Mouse (Mus musculus): Measurements from ENCODE around the gene Pwwp2b.
A peak's percentile ranks its signal among the peaks of the same experiment; 100 is the strongest.

Pwwp2b gene

DNA sequence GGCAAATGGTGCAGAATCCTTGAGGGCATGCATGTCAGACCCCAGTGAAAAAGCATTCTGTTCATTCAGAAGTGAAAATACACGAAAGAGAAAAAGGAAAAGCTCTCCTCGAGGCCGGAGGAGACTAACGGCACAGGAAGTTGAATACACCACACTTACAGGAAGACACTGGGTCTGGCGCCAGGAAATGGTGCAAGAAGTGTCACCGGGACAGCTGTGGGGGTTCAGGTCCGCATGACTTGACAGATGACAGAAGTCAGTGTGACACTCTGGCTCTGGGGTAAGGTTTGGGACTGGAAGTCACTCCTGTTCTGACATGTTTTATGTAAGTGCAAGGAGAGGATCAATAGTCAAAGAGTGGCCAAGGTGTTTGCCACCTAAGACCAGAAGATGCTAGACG lies 23.6 kb upstream of the Pwwp2b start:
- no peak for DNase-seq (ENCODE audit: low spot score)

DNA sequence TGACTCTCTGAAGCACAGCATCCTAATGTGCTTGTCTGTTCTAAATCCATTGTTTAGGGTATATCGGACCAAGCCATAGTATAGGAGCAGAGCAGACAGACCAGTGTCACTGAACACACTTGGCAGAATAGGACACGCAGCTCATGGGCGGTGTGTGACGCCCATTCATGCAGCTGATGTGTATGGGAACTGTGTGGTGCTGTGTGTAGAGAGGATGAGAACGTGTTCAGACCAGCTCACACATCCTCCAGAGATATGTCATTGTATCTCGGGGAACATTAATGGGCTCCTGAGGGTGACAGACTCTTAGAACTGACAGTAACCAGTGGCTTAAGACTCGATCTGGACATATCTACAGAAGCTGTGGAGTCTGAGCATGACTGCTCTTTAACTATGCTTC lies 21.9 kb upstream of the Pwwp2b start:
- no peak for DNase-seq (ENCODE audit: low spot score)

GRCm38 (mm10) chr7:139228447-139229171 lies 19.7 kb upstream of the Pwwp2b start:
- DNase-seq (ENCODE audit: low spot score): no peak

- DNase-seq (ENCODE audit: low spot score): no peak
Observed at GRCm38 (mm10) chr7:139229837-139230236, 18.4 kb upstream of the Pwwp2b start.

- DNase-seq (ENCODE audit: low spot score): no peak
Observed at GRCm38 (mm10) chr7:139230241-139230640, 18.0 kb upstream of the Pwwp2b start.

- DNase-seq (ENCODE audit: low spot score): peak; percentile 56
Observed at GRCm38 (mm10) chr7:139233714-139234113, 14.6 kb upstream of the Pwwp2b start.

GRCm38 (mm10) chr7:139234426-139235188 lies 13.7 kb upstream of the Pwwp2b start:
- DNase-seq (ENCODE audit: low spot score): no peak

DNA sequence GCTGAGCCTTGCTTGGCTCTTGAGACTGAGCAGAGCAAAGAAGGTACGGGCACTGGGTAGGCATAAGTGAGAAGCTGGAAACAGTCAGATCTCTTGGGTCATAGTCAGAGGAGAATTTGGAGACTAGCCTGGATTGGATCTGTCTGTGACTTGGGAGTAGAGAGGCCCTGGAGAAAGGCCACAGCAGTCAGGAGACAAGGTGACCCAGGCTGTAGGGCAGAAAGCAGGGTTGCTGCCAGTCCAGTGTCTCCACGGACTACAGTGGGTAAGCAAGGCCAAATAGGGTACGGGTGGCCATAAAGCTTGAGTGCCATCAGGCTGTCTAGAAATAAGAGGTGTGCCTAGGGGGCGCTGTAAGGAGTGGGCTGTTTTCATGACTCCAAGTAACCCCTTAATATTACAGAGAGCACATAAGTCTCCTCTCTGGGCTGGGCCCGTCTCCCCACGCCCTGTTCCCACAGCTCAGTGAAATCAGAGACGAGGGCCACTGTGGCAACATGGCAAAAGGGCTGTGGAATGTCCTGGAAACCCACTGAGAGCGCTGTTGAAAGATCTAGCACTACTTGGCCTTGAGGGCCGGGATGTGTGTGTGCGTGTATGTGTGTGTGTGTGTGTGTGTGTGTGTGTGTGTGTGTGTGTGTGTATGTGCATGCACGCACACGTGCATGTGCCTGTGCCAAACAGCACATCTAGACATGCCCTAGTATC lies 12.5 kb upstream of the Pwwp2b start:
- no peak for DNase-seq (ENCODE audit: low spot score)

DNA sequence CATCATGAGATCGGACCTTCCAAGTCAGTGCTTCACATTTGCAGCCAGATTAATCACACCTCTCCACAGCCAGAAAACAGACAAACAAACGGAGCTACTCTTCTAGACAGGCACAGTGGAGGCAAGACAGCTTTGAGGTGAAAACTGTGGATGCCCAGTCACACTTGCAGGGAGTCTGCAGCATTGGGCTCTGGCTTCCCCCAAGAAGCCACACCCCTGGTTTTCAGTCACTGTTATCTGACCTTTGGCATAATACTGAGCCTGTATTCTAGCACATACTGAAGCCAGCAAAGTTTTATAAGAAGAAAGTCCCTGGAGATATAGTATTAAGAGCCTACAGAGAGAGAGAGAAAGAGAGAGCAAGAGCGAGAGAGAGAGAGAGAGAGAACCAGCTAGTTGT lies 8.8 kb upstream of the Pwwp2b start:
- DNase-seq (ENCODE audit: low spot score): no peak

DNA sequence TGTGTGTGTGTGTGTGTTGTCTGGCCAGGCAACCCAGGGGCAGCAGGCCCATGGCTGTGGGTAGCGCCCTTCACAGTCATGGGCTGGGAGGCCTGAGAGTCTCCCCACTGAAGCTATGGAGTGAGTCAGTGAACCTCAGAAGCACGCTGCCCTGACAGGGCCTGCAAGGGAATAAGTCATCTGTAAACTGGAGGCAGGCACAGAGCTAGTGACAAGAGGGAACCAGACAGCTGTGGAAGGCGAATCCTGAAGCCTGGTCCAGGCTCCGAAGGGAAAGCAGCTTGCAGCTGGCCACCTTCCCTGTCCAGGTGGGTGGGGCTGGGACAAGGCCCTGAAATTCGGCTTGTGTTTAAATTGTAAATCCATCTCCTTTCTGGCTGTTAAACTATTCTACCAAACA lies 2.2 kb upstream of the Pwwp2b start:
- no peak for DNase-seq (ENCODE audit: low spot score)

DNA sequence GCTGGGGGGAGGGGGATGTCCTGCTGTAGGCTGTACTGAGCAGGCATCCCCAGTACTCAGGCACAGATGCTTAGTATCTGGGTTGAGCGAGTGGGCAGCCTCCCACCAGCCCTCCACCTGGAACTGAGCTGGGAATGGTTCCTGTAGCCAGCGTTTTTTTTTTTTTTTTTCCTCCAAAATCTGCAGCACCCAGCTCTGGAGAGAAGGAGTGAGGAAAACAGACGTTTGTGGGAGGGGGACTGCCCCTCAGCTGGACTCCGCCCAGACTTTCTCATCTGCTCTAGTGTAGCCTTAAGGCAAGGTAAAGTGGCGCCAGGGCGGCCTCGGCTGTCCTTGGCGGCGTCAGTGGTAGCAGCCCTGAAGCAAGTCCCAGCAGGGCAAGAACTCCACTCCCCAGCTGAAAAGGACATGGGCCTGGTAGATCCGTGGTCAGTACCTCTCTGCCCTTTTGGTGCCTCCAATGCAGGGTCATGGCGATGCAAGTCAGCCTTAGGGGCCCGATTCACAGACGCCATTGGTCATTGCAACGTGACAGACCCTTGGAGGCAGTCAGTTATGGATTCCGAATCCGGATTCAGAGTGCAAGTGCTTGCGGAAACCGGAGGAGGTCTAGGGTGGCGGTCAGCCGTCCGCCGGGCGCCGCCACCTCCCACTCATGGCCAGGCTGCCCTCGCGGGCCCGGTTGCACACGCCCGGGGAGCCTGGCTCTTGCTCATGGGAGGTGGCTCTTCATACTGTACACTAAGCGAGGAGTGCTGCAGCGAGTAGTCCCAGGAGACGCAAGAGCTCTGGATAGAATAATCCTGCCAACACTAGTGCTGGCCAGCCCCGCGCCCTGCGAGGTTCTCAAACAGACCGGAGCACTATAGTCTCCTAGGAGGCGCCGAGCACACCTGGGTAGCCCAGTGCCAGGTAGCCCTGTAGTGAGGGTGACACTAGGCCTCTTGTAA lies 1.1 kb upstream of the Pwwp2b start:
- no peak for DNase-seq (ENCODE audit: low spot score)

GRCm38 (mm10) chr7:139248615-139249405 lies 528 bp downstream of the Pwwp2b start:
- no peak for DNase-seq (ENCODE audit: low spot score)

DNA sequence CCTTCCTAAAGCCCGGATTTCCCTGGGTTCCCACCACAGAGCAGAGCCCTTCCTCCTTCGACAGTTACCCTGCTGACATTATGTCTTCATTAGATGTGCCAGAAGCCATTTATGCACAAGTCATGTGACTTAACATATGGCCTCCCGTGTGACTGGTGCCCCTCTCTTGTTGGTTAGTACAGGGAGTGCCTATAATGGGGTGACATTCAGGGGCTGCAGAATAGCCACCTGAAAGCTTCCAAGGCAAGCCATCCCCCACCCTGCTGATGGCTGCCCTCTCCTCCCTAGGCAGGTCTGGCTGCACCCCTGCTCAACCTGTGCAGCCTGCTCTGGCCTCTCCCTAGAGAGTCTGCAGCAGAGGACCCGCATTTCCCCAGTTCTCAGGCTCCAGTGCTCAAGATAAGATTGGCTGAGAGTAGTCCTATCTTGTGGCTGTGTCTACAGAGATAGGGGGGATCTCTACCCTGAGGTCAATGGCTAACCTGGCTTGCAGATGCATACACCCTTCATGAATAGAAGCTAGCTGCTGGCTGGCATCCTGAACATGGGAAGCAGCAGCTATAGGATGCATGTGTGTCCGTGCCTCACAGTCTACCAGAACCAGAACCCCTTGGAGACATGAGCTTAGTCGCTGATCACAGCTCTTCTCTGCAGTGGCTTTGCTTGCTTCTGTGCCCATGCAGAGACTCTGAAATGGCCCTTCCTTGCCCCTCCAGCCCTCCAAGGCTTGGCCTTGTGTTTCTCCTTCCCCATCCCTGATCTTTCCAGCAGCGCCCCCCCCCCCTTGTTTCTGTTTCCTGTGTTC lies 1.3 kb downstream of the Pwwp2b start:
- no peak for DNase-seq (ENCODE audit: low spot score)

DNA sequence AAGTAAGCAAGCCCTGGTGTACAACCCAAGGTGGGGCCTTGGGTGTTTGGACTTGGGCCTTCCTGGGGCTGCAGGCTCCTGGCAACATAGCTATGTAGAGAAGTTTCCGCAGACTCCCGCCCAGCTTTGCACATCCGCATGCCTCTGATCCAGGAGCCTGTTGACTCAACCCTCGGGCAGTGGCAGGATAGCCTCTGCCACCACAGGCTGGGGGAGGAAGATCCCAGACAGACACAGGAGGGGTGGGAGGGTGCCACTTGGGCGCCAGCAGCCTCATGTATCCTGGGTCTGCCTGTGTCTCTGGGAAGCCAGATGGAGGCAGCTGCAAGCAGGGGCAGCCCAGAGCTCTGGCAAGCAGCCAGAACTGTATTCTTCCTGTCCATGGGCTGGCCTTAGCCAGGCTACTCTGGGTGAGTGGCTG lies 3.6 kb downstream of the Pwwp2b start:
- no peak for DNase-seq (ENCODE audit: low spot score)

DNA sequence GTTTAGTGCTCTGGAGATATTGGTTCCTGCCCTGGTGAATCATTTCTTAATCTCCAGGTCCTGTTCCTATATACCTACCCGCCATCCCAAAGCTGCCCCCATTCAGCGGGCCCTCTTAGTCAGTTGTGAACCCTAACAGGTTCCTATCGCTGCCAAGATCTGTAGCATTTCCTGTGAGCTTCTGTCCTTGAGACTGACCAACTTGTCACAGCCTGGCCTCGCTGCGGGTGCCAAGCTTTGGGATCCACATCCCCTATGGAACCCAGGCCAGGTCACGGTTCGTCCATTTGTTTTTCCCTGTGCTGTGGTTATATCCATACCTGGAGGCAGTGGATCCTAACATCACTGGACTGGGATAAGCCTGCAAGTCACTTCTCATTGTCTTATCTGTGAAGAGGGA lies 4.3 kb downstream of the Pwwp2b start:
- no peak for DNase-seq (ENCODE audit: low spot score)

- DNase-seq (ENCODE audit: low spot score): no peak
Observed at GRCm38 (mm10) chr7:139252986-139253385, 4.7 kb downstream of the Pwwp2b start.

- DNase-seq (ENCODE audit: low spot score): no peak
Observed at GRCm38 (mm10) chr7:139253462-139253861, 5.2 kb downstream of the Pwwp2b start.

- no peak for DNase-seq (ENCODE audit: low spot score)
Observed at GRCm38 (mm10) chr7:139254626-139255025, 6.3 kb downstream of the Pwwp2b start.

DNA sequence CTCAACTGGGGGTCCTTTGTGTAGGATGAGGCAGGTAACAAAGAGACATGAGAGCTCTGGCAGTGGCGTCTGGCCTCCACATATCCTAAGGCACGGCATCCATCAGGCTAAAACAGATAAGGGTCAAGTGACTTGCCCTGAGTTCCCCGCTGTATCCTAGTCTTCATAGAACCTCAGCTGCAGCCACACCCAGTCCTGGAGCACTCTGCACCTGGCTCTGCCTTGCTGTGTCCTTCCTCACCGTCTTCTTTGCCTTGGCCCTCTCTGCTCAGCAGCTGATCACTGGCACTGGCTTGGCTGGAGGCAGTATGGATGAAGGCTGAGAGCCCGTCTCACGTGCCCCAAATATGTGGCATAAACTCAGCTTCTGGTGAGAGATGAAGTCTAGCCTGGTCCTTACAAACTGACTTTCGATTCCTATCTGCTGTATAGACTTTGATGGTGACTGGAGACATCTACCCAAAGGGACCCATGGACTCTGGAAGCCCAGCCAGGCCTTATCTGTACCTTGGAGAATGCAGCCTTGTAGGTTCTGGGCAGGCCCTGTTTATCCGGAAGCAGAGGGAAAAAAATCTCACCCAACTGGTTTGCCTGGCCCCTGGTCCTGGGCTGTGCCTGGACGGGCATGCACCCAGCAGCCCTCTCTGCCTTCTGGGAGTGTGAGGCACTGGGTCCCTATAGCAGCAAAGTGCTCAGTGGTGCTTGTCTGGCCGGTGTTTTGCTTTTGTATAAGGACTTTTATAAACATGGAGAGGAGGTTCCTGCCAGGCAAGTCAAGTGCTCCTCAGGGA lies 9.7 kb downstream of the Pwwp2b start:
- DNase-seq (ENCODE audit: low spot score): no peak

Measured in c-Kit-positive CD71-positive TER-119-positive erythroid progenitor cells, embryonic 14.5 days (primary cell).